Mouse (Mus musculus): ENCODE measurements around the gene Cstl1.
"Not testable (repeated sequence)": the region's sequence is repeated elsewhere in the genome, so short reads cannot be mapped to it uniquely, and the experiment has no call there.

Gene Cstl1

GRCm38 (mm10) chr2:148750058-148750457 lies at the start of gene Cstl1:
Gene Cstl1, plus strand, starts transcription at chr2:148750358.
- DNase-seq (ENCODE audit: low spot score in 2 of 2), result no peak

DNA sequence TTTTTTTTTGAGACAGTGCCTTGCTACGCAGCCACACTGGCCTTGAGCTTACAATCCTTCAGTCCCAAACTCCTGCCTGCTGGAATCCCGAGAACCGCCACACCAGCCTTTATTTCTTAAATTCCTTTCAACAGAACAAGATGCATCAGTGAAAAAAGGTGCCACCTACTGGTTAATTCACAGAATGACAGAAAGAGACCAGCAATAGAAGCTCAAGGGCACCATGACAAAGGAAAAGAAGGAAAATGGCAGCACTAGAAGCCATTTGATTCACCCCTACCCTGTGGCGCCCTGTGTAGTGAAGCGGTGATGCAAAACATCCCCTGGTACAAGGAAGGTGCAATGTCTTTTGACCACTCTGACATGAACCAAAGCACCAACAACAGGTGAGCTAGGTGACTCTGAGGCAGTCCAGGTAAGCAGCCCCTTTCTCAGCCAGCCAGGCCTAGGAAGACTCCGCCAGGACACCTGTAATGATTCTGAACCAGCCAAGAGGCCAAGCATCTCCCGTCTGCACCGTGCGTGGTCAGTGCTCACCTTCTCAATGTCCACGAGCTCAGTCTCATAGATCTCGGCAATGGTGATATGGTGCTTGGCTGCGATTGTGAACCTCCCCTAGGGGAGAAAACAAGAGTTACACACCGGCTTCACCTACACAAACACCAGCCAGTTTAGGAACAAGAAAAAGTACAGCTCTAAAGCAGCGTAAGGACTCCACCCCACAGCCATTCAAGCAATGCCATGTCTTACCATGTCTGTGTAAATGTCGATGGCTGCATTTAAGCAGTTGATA lies 43.6 kb upstream of the Cstl1 start:
- DNase-seq (ENCODE audit: low spot score in 2 of 2), result no peak

DNA sequence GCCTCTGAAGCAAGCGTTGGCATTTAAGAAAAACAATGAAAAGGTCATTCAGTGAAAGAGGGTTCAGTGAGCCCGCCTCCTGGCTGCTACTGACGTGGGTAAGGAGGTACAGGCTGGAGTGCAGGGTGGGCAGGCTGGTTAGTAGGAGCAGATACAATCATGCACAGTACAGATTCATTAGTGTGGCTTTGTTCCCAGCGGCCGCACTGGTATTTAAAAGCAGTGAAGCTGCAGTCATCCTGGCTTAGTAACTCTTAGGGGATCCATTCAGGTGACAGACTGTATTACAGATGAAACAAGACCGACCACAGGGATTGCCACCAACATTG lies 43.0 kb upstream of the Cstl1 start:
- DNase-seq (ENCODE audit: low spot score in 2 of 2), result no peak

- no peak for DNase-seq (ENCODE audit: low spot score in 2 of 2)
Measured at GRCm38 (mm10) chr2:148712326-148712725, 37.8 kb upstream of the Cstl1 start.

DNA sequence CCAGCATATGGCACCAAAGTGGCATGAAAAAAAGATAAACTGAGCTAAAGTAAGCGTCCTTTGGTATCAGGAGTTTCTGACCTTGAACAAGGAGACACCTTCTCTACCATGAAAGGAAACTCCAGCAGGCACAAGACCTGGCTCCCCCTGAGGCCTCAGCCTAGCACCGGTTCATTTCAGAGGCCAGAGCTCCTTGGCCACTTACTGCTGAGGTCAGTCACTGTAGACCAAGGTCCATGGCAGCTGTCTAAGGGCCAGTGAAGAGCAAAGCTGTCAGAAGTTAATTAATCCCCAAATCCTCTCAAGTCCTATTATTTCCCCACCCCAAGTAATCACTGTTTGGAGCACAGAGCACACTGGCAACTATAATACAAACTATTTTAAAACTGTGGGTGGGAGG lies 33.1 kb upstream of the Cstl1 start:
- DNase-seq (ENCODE audit: low spot score in 2 of 2), result no peak

GRCm38 (mm10) chr2:148719271-148719995 lies 30.7 kb upstream of the Cstl1 start:
- no peak for DNase-seq (ENCODE audit: low spot score in 2 of 2)

DNA sequence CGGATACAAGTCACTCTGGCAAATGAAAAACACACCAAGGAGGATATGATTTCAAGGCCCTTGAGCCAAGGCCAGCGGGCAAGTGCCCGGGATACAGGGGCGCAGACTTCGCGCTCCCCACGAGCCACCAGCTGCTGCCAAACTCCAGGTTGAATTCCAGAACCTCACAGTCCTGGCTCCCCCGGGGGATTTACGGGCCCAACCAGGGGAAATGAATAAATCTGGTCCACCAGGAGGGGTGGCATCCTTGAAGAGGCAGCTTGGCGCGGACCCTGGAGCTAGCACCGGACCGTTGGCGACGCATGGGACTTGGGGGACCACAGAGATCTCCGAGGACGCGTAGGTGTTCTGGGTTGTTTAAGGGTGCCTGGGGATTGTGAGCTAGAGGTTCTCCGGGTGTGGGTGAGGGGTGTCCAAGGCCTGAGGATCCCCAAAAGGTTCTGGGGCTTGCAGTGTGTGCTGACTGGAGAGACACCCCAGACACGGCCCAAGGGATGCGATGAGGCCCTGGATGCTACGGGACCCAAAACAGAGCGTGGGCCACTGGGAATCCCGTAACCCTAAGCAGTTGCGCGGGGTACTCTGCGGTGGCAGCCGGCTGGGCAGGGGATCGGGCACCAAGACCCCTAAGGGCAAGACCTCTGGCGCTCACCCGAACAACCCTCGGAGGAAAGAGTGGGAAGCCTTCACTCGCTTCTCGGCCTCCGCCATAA lies 18.4 kb upstream of the Cstl1 start:
- peak in 1 of 2 experiments; percentile 11 for DNase-seq (ENCODE audit: low spot score in 2 of 2)

DNA sequence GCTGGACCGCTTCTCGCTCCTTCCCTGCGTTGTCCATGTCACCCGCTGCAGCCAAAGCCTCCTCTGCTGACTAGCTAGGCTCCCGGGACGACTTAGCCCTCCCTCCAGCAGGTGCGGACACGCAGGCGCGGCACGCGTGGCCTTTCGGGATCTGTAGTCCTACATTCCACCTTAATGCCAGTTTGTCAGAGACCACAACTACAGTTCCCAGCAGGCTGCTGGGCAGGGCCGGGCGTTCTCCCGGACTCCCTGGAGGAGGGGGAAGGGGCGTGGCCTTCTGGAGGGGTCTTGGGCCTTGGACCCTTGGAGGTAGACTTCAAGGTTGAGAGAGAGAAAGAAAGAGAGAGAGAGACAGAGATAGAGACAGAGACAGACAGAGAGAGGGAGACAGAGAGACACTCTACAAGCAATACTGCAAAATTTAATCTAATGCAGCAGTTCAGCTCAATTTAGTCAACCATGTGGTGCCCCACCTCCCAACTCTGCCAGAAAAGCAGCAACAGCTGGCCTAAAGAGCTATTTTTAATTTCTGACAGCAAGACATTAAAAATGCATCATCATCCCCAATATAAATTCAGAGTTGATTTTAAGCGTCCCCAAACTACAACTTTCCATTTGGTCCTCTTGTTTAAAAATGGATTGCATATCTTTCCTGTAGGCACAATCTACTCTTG lies 17.7 kb upstream of the Cstl1 start, which contains the start of gene Napb:
Napb (minus strand) TSS at position 141 of the 674 bp plus-strand sequence.
- peak; percentile 94 to 96 for DNase-seq (ENCODE audit: low spot score in 2 of 2)

DNA sequence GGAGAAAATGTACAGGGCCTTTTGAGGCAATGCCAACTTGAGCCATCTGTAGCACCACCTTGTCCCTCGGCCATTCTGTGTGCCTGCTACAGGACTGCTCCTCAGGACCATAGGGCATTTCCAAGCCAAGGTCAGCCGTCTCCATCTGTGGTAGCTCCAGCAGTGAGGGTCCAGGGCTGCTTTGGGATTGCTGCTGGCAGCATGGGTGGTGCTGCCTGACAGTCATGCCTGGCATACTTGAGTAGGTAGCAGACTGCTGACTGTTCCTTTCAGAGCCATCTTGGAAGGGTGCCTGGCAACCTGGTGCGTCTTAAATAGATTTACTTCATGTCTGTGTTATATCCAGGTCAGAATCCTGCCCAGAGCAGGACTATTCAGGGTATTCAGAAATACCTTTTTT lies 7.2 kb upstream of the Cstl1 start:
- no peak for DNase-seq (ENCODE audit: low spot score in 2 of 2)

- no peak for DNase-seq (ENCODE audit: low spot score in 2 of 2)
Measured at GRCm38 (mm10) chr2:148743846-148744407, 6.2 kb upstream of the Cstl1 start.

DNA sequence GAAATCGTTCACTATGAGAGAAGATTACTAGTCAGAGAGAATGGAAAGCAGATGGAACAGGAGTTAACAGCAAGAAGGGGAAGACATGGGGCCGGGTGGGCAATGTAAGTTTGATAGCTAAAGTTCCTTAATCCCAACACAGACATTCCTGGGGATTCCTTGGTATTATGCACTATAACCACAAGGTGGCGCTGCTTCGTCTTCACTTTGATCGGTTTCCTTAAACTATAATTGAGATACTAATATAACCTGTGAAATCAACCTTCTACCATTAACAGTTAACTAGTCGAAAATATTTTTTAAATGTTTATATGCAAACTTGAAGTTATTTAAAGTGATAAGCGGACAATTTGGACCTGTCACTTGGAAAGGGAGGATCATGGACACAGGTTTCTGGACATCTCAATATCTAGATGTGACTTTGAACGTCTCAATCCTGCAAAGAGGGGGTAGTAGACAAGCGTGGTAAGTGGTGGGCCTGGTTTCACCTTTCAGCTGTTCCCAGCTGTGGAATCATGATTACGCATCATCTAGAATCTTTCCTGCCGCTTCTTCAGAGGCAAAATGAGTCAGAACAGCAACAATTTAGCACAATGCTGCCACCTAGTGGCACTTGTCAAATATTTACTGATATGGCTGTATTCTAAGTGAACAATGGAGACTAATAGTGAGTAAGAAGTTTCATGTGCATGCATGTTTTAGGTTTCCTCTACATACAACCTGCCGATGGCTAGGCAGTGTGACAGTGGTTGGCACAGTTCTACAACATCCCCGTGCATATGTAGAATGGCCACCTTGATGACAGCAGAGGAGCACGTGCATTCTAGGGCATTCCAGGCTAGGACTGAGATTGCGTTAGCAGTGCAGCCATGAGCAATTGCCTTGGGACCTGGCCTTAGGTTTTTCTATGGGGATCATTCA lies 2.0 kb downstream of the Cstl1 start:
- DNase-seq (ENCODE audit: low spot score in 2 of 2), result peak; percentile 19 to 76

GRCm38 (mm10) chr2:148754310-148754846 lies 4.2 kb downstream of the Cstl1 start:
- no peak for DNase-seq (ENCODE audit: low spot score in 2 of 2)

DNA sequence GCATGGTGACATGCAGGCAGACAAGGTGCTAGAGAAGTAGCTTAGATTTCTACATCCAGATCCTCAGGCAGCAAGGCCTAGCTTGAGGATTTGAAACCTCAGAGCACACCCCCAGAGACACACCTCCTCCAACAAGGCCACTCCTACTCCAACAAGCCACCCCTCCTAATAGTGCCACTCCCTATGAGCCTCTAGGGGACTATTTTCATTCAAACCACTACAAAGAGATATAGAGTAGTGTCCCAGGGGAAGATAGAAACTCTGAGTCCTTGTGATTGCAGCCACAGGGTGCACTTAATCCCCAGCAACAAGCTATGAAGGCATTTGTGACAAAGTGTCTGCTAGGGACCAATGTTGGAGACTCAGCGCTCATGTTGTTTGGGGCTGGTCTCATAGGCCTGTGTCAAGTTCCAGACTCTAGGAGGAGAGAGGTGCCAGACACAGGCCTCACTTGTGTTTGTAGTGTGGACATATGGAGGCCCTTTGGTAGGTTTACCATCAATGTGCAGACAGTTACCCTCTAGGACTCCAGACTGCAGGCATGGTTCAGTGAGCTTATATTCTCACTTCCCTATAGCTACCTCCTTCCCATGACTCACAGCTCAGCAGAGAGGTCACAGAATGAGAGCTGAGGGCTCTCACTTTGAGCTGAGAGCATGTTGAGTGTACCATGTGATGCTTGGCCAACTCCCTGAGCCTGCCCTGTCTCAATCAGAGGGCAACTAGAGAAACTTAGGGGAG lies 13.7 kb downstream of the Cstl1 start:
- DNase-seq (ENCODE audit: low spot score in 2 of 2), result no peak

DNA sequence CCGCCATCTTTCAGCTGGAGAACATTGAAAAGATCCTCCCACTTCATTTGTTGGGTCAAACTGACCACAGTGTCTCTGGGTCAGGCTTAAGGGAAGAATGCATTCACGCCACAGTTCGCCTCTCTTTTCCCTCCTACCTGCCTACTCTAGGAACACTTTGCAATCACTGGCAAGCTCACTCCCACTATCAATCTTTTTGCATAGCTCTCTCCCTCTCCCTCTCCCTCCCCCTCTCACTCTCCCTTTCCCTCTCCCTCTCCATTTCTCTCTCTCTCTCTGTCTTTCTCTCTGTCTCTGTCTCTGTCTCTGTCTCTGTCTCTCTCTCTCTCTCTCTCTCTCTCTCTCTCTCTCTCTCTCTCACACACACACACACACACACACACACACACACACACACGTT lies 21.2 kb downstream of the Cstl1 start, which contains the start of gene Cst11:
Cst11 (minus strand) TSS at position 101 of the 400 bp plus-strand sequence.
- not testable (repeated sequence) for DNase-seq (ENCODE audit: low spot score in 2 of 2)

- DNase-seq (ENCODE audit: low spot score in 2 of 2), result no peak
Measured at GRCm38 (mm10) chr2:148781709-148782108, 31.6 kb downstream of the Cstl1 start, which contains the start of gene 8030411F24Rik. Gene 8030411F24Rik, plus strand, starts transcription at chr2:148782009.

- DNase-seq (ENCODE audit: low spot score in 2 of 2), result no peak
Measured at GRCm38 (mm10) chr2:148789142-148789541, 39.0 kb downstream of the Cstl1 start, which contains the start of gene Cst12. Gene Cst12, plus strand, starts transcription at chr2:148789361.

- no peak for DNase-seq (ENCODE audit: low spot score in 2 of 2)
Measured at GRCm38 (mm10) chr2:148798485-148798884, 48.3 kb downstream of the Cstl1 start, which contains the start of gene Cst8. Gene Cst8, plus strand, starts transcription at chr2:148798785.

- DNase-seq (ENCODE audit: low spot score in 2 of 2), result peak in 1 of 2 experiments; percentile 3
Measured at GRCm38 (mm10) chr2:148801491-148801921, 51.3 kb downstream of the Cstl1 start.
